Mouse (Mus musculus): ENCODE results near the gene Abhd16a.

The Abhd16a gene

GRCm38 (mm10) chr17:35141971-35142370, 52.9 kb downstream of the Abhd16a start:
- DNase-seq (ENCODE audit: extremely low spot score, low spot score), result no peak

GRCm38 (mm10) chr17:35146139-35146538, 57.1 kb downstream of the Abhd16a start:
- no peak for DNase-seq (ENCODE audit: extremely low spot score, low spot score)

- no peak for DNase-seq (ENCODE audit: extremely low spot score, low spot score)
These were observed 58.3 kb downstream of the Abhd16a start for GRCm38 (mm10) chr17:35147348-35147747.

- DNase-seq (ENCODE audit: extremely low spot score, low spot score), result no peak
These were observed 59.0 kb downstream of the Abhd16a start for GRCm38 (mm10) chr17:35147922-35148639.

DNA sequence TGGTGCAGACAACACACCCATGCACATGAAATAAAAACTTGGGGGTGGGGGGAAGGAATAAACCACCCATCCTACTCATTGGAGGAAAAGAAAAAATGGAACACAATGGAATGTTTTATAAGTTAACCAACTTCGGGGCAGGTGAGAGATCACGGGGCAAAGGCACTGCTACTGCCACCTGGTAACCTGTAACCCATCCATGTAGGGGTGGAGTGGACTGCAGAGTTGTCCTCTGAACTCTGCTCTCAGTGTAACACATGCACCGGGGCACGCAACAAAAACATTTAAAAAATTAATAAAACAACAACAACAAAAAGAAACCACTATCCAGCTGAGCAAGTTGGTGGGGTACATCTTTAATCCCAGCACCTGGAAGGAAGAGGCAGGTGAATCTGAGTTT, 63.1 kb downstream of the Abhd16a start:
- no peak for DNase-seq (ENCODE audit: extremely low spot score, low spot score)

Measured in neural tube, embryonic 10.5 days (tissue).